Mouse (Mus musculus) right cerebral cortex, postnatal 4 days (tissue): ENCODE data around the gene F11r.
A peak's percentile ranks its signal among the peaks of the same experiment; 100 is the strongest.

Experiments used
- DNase-seq: peaks from one replicate; pipeline ENCODE4 v3.0.0-alpha.2; 2022

Gene F11r

DNA sequence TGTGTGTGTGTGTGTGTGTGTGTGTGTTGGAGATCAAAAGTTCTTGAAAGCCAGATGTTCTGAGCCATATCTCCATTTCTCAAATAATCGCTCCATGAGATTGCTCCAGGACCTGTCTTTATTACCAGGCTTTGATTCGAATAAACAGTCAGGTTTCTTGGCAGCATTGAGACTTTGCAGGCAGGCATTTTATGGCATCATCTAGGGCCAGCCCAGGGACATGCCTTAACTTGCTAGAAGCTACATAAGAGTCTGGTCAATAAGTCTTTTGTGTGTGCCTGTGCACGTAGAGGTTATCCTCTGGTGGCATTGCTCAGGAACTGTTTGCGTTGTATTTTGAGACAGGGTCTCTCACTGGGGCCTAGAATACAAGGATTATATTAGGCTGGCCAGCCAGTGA lies 36.2 kb downstream of the F11r start:
- DNase-seq = no peak

GRCm38 (mm10) chr1:171473920-171474640 lies 36.7 kb downstream of the F11r start:
- no peak for DNase-seq

GRCm38 (mm10) chr1:171477123-171477522 lies 39.8 kb downstream of the F11r start:
- no peak for DNase-seq

- DNase-seq = no peak
These were observed 40.6 kb downstream of the F11r start for GRCm38 (mm10) chr1:171477758-171478545.

- peak; percentile 72 for DNase-seq
These were observed 41.6 kb downstream of the F11r start for GRCm38 (mm10) chr1:171478968-171479367.

GRCm38 (mm10) chr1:171494241-171494640 lies 56.9 kb downstream of the F11r start:
- no peak for DNase-seq

- no peak for DNase-seq
These were observed 58.0 kb downstream of the F11r start for GRCm38 (mm10) chr1:171495371-171495770.

- no peak for DNase-seq
These were observed 62.5 kb downstream of the F11r start for GRCm38 (mm10) chr1:171499856-171500255.

- DNase-seq = no peak
These were observed 63.8 kb downstream of the F11r start for GRCm38 (mm10) chr1:171501016-171501610.

DNA sequence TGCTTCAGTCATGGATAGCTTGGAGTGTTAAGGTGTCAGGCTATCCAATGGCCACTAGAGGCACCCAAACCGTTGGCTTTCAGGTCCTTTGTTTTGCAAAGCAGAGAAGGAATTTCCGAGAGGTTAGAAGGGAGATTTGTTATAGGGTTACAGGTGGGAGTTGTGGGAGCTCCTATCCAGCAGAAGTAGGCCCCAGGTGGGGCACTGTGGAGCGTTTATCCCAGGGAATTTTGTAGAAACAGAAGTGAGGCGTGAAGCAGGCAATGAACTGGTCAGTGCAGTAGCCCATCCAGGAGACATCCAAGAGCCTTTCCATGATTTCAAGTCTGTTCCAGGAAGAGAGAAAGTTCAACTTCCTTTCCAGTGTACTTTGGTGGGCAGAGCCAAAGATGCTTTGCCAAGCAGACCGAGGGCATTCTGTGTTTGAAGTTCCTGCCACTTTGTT lies 64.3 kb downstream of the F11r start:
- no peak for DNase-seq

- peak; percentile 57 for DNase-seq
These were observed 65.3 kb downstream of the F11r start for GRCm38 (mm10) chr1:171502388-171503249.

- peak; percentile 92 for DNase-seq
These were observed 65.9 kb downstream of the F11r start, which contains the start of gene Alyref2 for GRCm38 (mm10) chr1:171503250-171503591. Alyref2 (plus strand) TSS chr1:171503478.

- DNase-seq = peak; percentile 44
These were observed 66.4 kb downstream of the F11r start for GRCm38 (mm10) chr1:171503592-171504291.

- no peak for DNase-seq
These were observed 67.3 kb downstream of the F11r start for GRCm38 (mm10) chr1:171504586-171504985.

GRCm38 (mm10) chr1:171513234-171513633 lies 75.9 kb downstream of the F11r start:
- no peak for DNase-seq

- no peak for DNase-seq
These were observed 76.4 kb downstream of the F11r start for GRCm38 (mm10) chr1:171513760-171514159.
